Mouse (Mus musculus) MEL (cell line): Measurements from ENCODE around the gene Bmpr1a. TPM values are rescaled to one million over a fixed set of nuclear protein-coding genes. Genes with fewer than 3 reads are reported as not detected.

Experiments
- DNase-seq: peaks from one replicate; pipeline ENCODE4 v3.0.0; 2011; ENCODE audit warnings: low read depth, low spot score
- H3K27ac ChIP-seq: 2 replicates; pipeline ENCODE4 v1.5.1; 2012; ENCODE audit warnings: low read depth, mild to moderate bottlenecking, control low read depth, low read length, moderate library complexity; ENCODE audit not compliant: control insufficient read depth
- H3K27me3 ChIP-seq, 2 experiments: fragments of 150-350 bp in 1 of 2; sonication (generic) in 1 of 2; 2 replicates each; pipeline ENCODE4 v1.6.1; 2012; ENCODE audit warnings: low read length in 2 of 2, mild to moderate bottlenecking in 2 of 2, improper control_type of control experiment in 1 of 2, moderate library complexity in 1 of 2; ENCODE audit not compliant: insufficient read depth in 2 of 2, control insufficient read depth in 1 of 2
- H3K36me3 ChIP-seq, 2 experiments: 2 replicates each; pipeline ENCODE4 v1.6.1; 2012 to 2014; ENCODE audit warnings: low read length in 2 of 2, improper control_type of control experiment in 1 of 2, inconsistent platforms in 1 of 2, mild to moderate bottlenecking in 1 of 2; ENCODE audit not compliant: insufficient read depth in 2 of 2, control insufficient read depth in 1 of 2
- H3K4me1 ChIP-seq, 2 experiments: fragments of 150-350 bp in 1 of 2; sonication (generic) in 1 of 2; 2 replicates each; pipeline ENCODE4 v1.6.1; 2012; ENCODE audit warnings: low read length in 2 of 2, improper control_type of control experiment in 1 of 2, mild to moderate bottlenecking in 1 of 2; ENCODE audit not compliant: insufficient read depth in 2 of 2, control insufficient read depth in 1 of 2
- H3K4me3 ChIP-seq, 2 experiments: fragments of 150-350 bp in 1 of 2; sonication (generic) in 1 of 2; 2 replicates each; pipeline ENCODE4 v1.5.1; 2012; ENCODE audit warnings: low read depth in 2 of 2, low read length in 2 of 2, mild to moderate bottlenecking in 2 of 2, moderate library complexity in 2 of 2, control low read depth in 1 of 2, improper control_type of control experiment in 1 of 2; ENCODE audit not compliant: control insufficient read depth in 1 of 2, insufficient read depth in 1 of 2
- H3K79me2 ChIP-seq: 2 replicates; pipeline ENCODE4 v1.6.1; 2012; ENCODE audit warnings: mild to moderate bottlenecking, low read length, moderate library complexity; ENCODE audit not compliant: control insufficient read depth, poor library complexity, insufficient read depth
- H3K9ac ChIP-seq: 2 replicates; pipeline ENCODE4 v1.6.1; 2012; ENCODE audit warnings: low read depth, mild to moderate bottlenecking, control low read depth, low read length, moderate library complexity; ENCODE audit not compliant: control insufficient read depth, poor library complexity, severe bottlenecking
- H3K9me3 ChIP-seq: fragments of 150-350 bp; sonication (generic); replicated peaks from 2 replicates; pipeline ENCODE4 v1.6.1; 2012; ENCODE audit warnings: mild to moderate bottlenecking, low read length, improper control_type of control experiment, moderate library complexity; ENCODE audit not compliant: insufficient read depth
- CHD1 ChIP-seq: IDR thresholded peaks from 2 replicates; pipeline ENCODE4 v1.6.1; 2012; ENCODE audit warnings: low read depth, mild to moderate bottlenecking, inconsistent platforms, low read length, improper control_type of control experiment
- CTCF ChIP-seq, 3 experiments: IDR thresholded peaks in 2 of 3; conservative IDR thresholded peaks in 1 of 3; 2 replicates each; pipeline ENCODE4 v1.5.1; 2011 to 2012; ENCODE audit warnings: low read length in 3 of 3, low read depth in 2 of 3, mild to moderate bottlenecking in 2 of 3, improper control_type of control experiment in 1 of 3, inconsistent platforms in 1 of 3, mixed read lengths in 1 of 3, moderate library complexity in 1 of 3; ENCODE audit not compliant: control insufficient read depth in 1 of 3, insufficient read depth in 1 of 3, poor library complexity in 1 of 3, severe bottlenecking in 1 of 3
- ETS1 ChIP-seq: IDR thresholded peaks from 2 replicates; pipeline ENCODE4 v1.6.1; 2012; ENCODE audit warnings: low read depth, mild to moderate bottlenecking, inconsistent platforms, low read length, improper control_type of control experiment, moderate library complexity
- HCFC1 ChIP-seq: IDR thresholded peaks from 2 replicates; pipeline ENCODE4 v1.6.1; 2012; ENCODE audit warnings: low read depth, mild to moderate bottlenecking, inconsistent platforms, low read length, improper control_type of control experiment, moderate library complexity
- JUND ChIP-seq: IDR thresholded peaks from 2 replicates; pipeline ENCODE4 v1.6.1; 2011; ENCODE audit warnings: low read depth, mild to moderate bottlenecking, improper control_type of control experiment, low read length
- MAX ChIP-seq: IDR thresholded peaks from 2 replicates; pipeline ENCODE4 v1.6.1; 2011; ENCODE audit warnings: low read length, improper control_type of control experiment
- MEF2A ChIP-seq: IDR thresholded peaks from 2 replicates; pipeline ENCODE4 v1.6.1; 2014; ENCODE audit warnings: low read depth, mild to moderate bottlenecking, inconsistent platforms, low read length, improper control_type of control experiment; ENCODE audit not compliant: poor library complexity, insufficient replicate concordance, severe bottlenecking; ENCODE audit errors: extremely low read depth
- MXI1 ChIP-seq: IDR thresholded peaks from 2 replicates; pipeline ENCODE4 v1.6.1; 2011; ENCODE audit warnings: mild to moderate bottlenecking, low read depth, low read length, improper control_type of control experiment
- POLR2A ChIP-seq, 2 experiments: IDR thresholded peaks; 2 replicates each; pipeline ENCODE4 v1.6.1; 2011 to 2012; ENCODE audit warnings: low read length in 2 of 2, mild to moderate bottlenecking in 2 of 2, control low read depth in 1 of 2, improper control_type of control experiment in 1 of 2, low read depth in 1 of 2, moderate library complexity in 1 of 2; ENCODE audit not compliant: control insufficient read depth in 1 of 2, insufficient read depth in 1 of 2, poor library complexity in 1 of 2
- SMC3 ChIP-seq: IDR thresholded peaks from 2 replicates; pipeline ENCODE4 v1.6.1; 2011; ENCODE audit warnings: low read depth, low read length, improper control_type of control experiment
- TAL1 ChIP-seq: IDR thresholded peaks from 2 replicates; pipeline ENCODE4 v1.6.1; 2012; ENCODE audit warnings: mild to moderate bottlenecking, inconsistent platforms, low read length, moderate library complexity, mixed read lengths
- TBP ChIP-seq: IDR thresholded peaks from 2 replicates; pipeline ENCODE4 v1.8.0; 2011; ENCODE audit warnings: low read depth, low read length, improper control_type of control experiment
- TCF12 ChIP-seq: IDR thresholded peaks from 2 replicates; pipeline ENCODE4 v1.6.1; 2014; ENCODE audit warnings: low read depth, mild to moderate bottlenecking, inconsistent platforms, low read length, improper control_type of control experiment, moderate library complexity
- UBTF ChIP-seq: IDR thresholded peaks from 2 replicates; pipeline ENCODE4 v1.6.1; 2012; ENCODE audit warnings: low read depth, mild to moderate bottlenecking, inconsistent platforms, low read length, improper control_type of control experiment, moderate library complexity, borderline replicate concordance; ENCODE audit not compliant: insufficient read depth
- USF1 ChIP-seq: IDR thresholded peaks from 2 replicates; pipeline ENCODE4 v1.6.1; 2014; ENCODE audit warnings: low read depth, mild to moderate bottlenecking, inconsistent platforms, low read length, improper control_type of control experiment, moderate library complexity
- ZKSCAN1 ChIP-seq: IDR thresholded peaks from 2 replicates; pipeline ENCODE4 v1.6.1; 2012; ENCODE audit warnings: low read depth, mild to moderate bottlenecking, inconsistent platforms, low read length, improper control_type of control experiment, moderate library complexity
- ZNF384 ChIP-seq: IDR thresholded peaks from 2 replicates; pipeline ENCODE4 v1.6.1; 2012; ENCODE audit warnings: low read depth, mild to moderate bottlenecking, inconsistent platforms, low read length, improper control_type of control experiment
- polyA plus RNA-seq, 2 experiments: library from polyadenylated mRNA; stranded (reverse) in 1 of 2; unstranded in 1 of 2; fragments of >175 nt in 1 of 2; fragments of >200 nt in 1 of 2; gene quantifications; 2 replicates each; pipeline versions ENCODE4 v1.2.1 to v1.2.4; 2012; ENCODE audit warnings: low replicate concordance in 2 of 2, low read depth in 1 of 2; ENCODE audit not compliant: insufficient read length in 2 of 2, insufficient read depth in 1 of 2, missing spikeins in 1 of 2
- total RNA-seq: library from RNA; depleted of rRNA; stranded (reverse); fragments of 300-350 nt; gene quantifications from 2 replicates; pipeline ENCODE4 v1.2.3, GENCODE M21; 2012

Gene Bmpr1a
- total and polyA plus RNA-seq, 3 experiments = 3.1 TPM; not detected in 1

GRCm38 (mm10) chr14:34428274-34428673 lies 74.9 kb downstream of the Bmpr1a start:
- H3K27me3 ChIP-seq = no peaks in the 10 kb centered on the region; a peak in 2 of 4 replicates
- no peak overlapping the region for H3K9ac ChIP-seq
- no peak for DNase-seq
- H3K4me1 ChIP-seq = no peaks in the 10 kb centered on the region
- no peak overlapping the region for H3K27ac ChIP-seq
- H3K79me2 ChIP-seq = no peaks in the 10 kb centered on the region
- TF ChIP-seq CTCF (IDR thresholded peaks at IDR 0.05 in 2 of 3, conservative IDR thresholded peaks at IDR 0.05 in 1 of 3; ENCODE audit: control insufficient read depth in 1 of 3, insufficient read depth in 1 of 3, low read depth in 2 of 3, low read length in 3 of 3, poor library complexity in 1 of 3, severe bottlenecking in 1 of 3) (peak in 1 of 3 experiments; percentile 46; a peak in 2 of 6 replicates), CHD1 (no peak)
- H3K9me3 ChIP-seq = no peaks in the 10 kb centered on the region
- H3K36me3 ChIP-seq = no peaks in the 10 kb centered on the region
- no peak overlapping the region for H3K4me3 ChIP-seq

DNA sequence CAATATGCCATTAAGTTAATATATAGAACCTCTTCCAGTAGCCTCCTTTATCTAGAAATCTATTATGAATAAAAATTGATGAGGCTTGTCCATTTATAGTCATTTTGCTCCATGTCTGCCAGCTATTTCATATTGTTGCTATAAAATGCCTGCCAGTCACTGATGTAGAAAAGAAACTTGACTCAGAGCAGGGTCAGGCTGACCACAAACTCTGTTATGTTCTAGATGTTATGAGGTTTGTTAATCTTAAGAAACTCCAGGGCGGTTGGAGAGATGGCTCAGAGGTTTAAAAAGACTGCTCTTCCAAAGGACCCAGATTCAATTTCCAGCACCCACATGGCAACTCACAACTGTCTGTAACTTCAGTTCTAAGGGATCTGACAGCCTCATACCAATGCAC lies 82.1 kb downstream of the Bmpr1a start:
- H3K4me1 ChIP-seq = no peaks in the 10 kb centered on the region
- H3K27ac ChIP-seq = no peak overlapping the region
- H3K4me3 ChIP-seq = no peak overlapping the region
- no peaks in the 10 kb centered on the region; a peak in 2 of 4 replicates for H3K27me3 ChIP-seq
- DNase-seq = no peak
- H3K36me3 ChIP-seq = no peaks in the 10 kb centered on the region
- no peak overlapping the region for H3K9ac ChIP-seq
- no peaks in the 10 kb centered on the region for H3K79me2 ChIP-seq
- H3K9me3 ChIP-seq = no peaks in the 10 kb centered on the region
- no peak for TF ChIP-seq TBP
- TF ChIP-seq USF1 = no peak
- TF ChIP-seq ZNF384 = no peak
- no peak for TF ChIP-seq MXI1
- TF ChIP-seq ZKSCAN1 = no peak
- no peak for TF ChIP-seq HCFC1
- TF ChIP-seq MEF2A = no peak
- no peak for TF ChIP-seq MAX
- TF ChIP-seq POLR2A (IDR thresholded peaks at IDR 0.05; ENCODE audit: control insufficient read depth in 1 of 2, insufficient read depth in 1 of 2, low read depth in 1 of 2, low read length in 2 of 2, poor library complexity in 1 of 2) = no peak
- no peak for TF ChIP-seq TCF12
- TF ChIP-seq CHD1 = no peak
- no peak for TF ChIP-seq UBTF
- TF ChIP-seq TAL1 = no peak
- TF ChIP-seq SMC3 = no peak
- no peak for TF ChIP-seq JUND
- no peak for TF ChIP-seq ETS1
